Mouse (Mus musculus): ENCODE measurements around the gene Acly.

Acly gene

GRCm38 (mm10) chr11:100465833-100466232, 62.0 kb downstream of the Acly start:
- no peaks in the 10 kb centered on the region for H3K36me3 ChIP-seq (ENCODE audit: control insufficient read depth, insufficient read depth, low read length, poor library complexity, severe bottlenecking)
- H3K27me3 ChIP-seq (ENCODE audit: control insufficient read depth, insufficient read depth, low read length, poor library complexity, severe bottlenecking) = no peaks in the 10 kb centered on the region
- DNase-seq (ENCODE audit: low read depth, low spot score) = no peak

GRCm38 (mm10) chr11:100465229-100465792, 62.5 kb downstream of the Acly start:
- no peaks in the 10 kb centered on the region for H3K27me3 ChIP-seq (ENCODE audit: control insufficient read depth, insufficient read depth, low read length, poor library complexity, severe bottlenecking)
- no peak for DNase-seq (ENCODE audit: low read depth, low spot score)

GRCm38 (mm10) chr11:100462699-100463098, 65.1 kb downstream of the Acly start:
- DNase-seq (ENCODE audit: low read depth, low spot score) = no peak
- Histone ChIP-seq H3K27me3 (ENCODE audit: control insufficient read depth, insufficient read depth, low read length, poor library complexity, severe bottlenecking) (no peaks in the 10 kb centered on the region), H3K36me3 (ENCODE audit: control insufficient read depth, insufficient read depth, low read length, poor library complexity, severe bottlenecking) (no peaks in the 10 kb centered on the region)

More at GRCm38 (mm10) chr11:100465229-100465792, 62.5 kb downstream of the Acly start:
- H3K36me3 ChIP-seq (ENCODE audit: control insufficient read depth, insufficient read depth, low read length, poor library complexity, severe bottlenecking) = no peaks in the 10 kb centered on the region

GRCm38 (mm10) chr11:100457711-100458110, 70.1 kb downstream of the Acly start:
- Histone ChIP-seq H3K27me3 (ENCODE audit: control insufficient read depth, insufficient read depth, low read length, poor library complexity, severe bottlenecking) (no peaks in the 10 kb centered on the region), H3K36me3 (ENCODE audit: control insufficient read depth, insufficient read depth, low read length, poor library complexity, severe bottlenecking) (no peaks in the 10 kb centered on the region)
- no peak for DNase-seq (ENCODE audit: low read depth, low spot score)

GRCm38 (mm10) chr11:100457247-100457646, 70.6 kb downstream of the Acly start:
- H3K27me3 ChIP-seq (ENCODE audit: control insufficient read depth, insufficient read depth, low read length, poor library complexity, severe bottlenecking) = no peaks in the 10 kb centered on the region
- no peak for DNase-seq (ENCODE audit: low read depth, low spot score)
- H3K36me3 ChIP-seq (ENCODE audit: control insufficient read depth, insufficient read depth, low read length, poor library complexity, severe bottlenecking) = no peaks in the 10 kb centered on the region

- no peak for DNase-seq (ENCODE audit: low read depth, low spot score)
- H3K27me3 ChIP-seq (ENCODE audit: control insufficient read depth, insufficient read depth, low read length, poor library complexity, severe bottlenecking) = no peaks in the 10 kb centered on the region
- H3K36me3 ChIP-seq (ENCODE audit: control insufficient read depth, insufficient read depth, low read length, poor library complexity, severe bottlenecking) = no peaks in the 10 kb centered on the region
Observed at GRCm38 (mm10) chr11:100442625-100443024, 85.2 kb downstream of the Acly start.

- H3K36me3 ChIP-seq (ENCODE audit: control insufficient read depth, insufficient read depth, low read length, poor library complexity, severe bottlenecking) = no peaks in the 10 kb centered on the region; the same call in 1 of the 2 replicates
- no peak for DNase-seq (ENCODE audit: low read depth, low spot score)
Observed at GRCm38 (mm10) chr11:100441797-100442196, 86.0 kb downstream of the Acly start, which contains the start of the genes Nt5c3b and Klhl10. TSS of gene Nt5c3b (minus strand) at chr11:100441808. TSS of gene Klhl10 (plus strand) at chr11:100441917.

GRCm38 (mm10) chr11:100440691-100441522, 86.9 kb downstream of the Acly start:
- peaks cover 2% of the 10 kb centered on the region for H3K36me3 ChIP-seq (ENCODE audit: control insufficient read depth, insufficient read depth, low read length, poor library complexity, severe bottlenecking)
- H3K27me3 ChIP-seq (ENCODE audit: control insufficient read depth, insufficient read depth, low read length, poor library complexity, severe bottlenecking) = no peaks in the 10 kb centered on the region

More at GRCm38 (mm10) chr11:100441797-100442196, 86.0 kb downstream of the Acly start, which contains the start of the genes Nt5c3b and Klhl10:
- H3K27me3 ChIP-seq (ENCODE audit: control insufficient read depth, insufficient read depth, low read length, poor library complexity, severe bottlenecking) = no peaks in the 10 kb centered on the region

GRCm38 (mm10) chr11:100437901-100438300, 89.9 kb downstream of the Acly start:
- no peak for DNase-seq (ENCODE audit: low read depth, low spot score)
- peaks cover 2% of the 10 kb centered on the region for H3K36me3 ChIP-seq (ENCODE audit: control insufficient read depth, insufficient read depth, low read length, poor library complexity, severe bottlenecking)
- no peaks in the 10 kb centered on the region for H3K27me3 ChIP-seq (ENCODE audit: control insufficient read depth, insufficient read depth, low read length, poor library complexity, severe bottlenecking)

More at GRCm38 (mm10) chr11:100440691-100441522, 86.9 kb downstream of the Acly start:
- peak; percentile 85 for DNase-seq (ENCODE audit: low read depth, low spot score)

- H3K36me3 ChIP-seq (ENCODE audit: control insufficient read depth, insufficient read depth, low read length, poor library complexity, severe bottlenecking) = peaks cover 2% of the 10 kb centered on the region
- no peaks in the 10 kb centered on the region for H3K27me3 ChIP-seq (ENCODE audit: control insufficient read depth, insufficient read depth, low read length, poor library complexity, severe bottlenecking)
- no peak for DNase-seq (ENCODE audit: low read depth, low spot score)
Observed at GRCm38 (mm10) chr11:100435678-100436246, 92.0 kb downstream of the Acly start.

- no peak for DNase-seq (ENCODE audit: low read depth, low spot score)
- Histone ChIP-seq H3K27me3 (ENCODE audit: control insufficient read depth, insufficient read depth, low read length, poor library complexity, severe bottlenecking) (no peaks in the 10 kb centered on the region), H3K36me3 (ENCODE audit: control insufficient read depth, insufficient read depth, low read length, poor library complexity, severe bottlenecking) (peaks cover 4% of the 10 kb centered on the region)
Observed at GRCm38 (mm10) chr11:100432002-100432401, 95.8 kb downstream of the Acly start.

GRCm38 (mm10) chr11:100430052-100430451, 97.7 kb downstream of the Acly start:
- no peak for DNase-seq (ENCODE audit: low read depth, low spot score)
- H3K36me3 ChIP-seq (ENCODE audit: control insufficient read depth, insufficient read depth, low read length, poor library complexity, severe bottlenecking) = peaks cover 2% of the 10 kb centered on the region; the same call in 1 of the 2 replicates
- H3K27me3 ChIP-seq (ENCODE audit: control insufficient read depth, insufficient read depth, low read length, poor library complexity, severe bottlenecking) = no peaks in the 10 kb centered on the region

GRCm38 (mm10) chr11:100428612-100429199, 99.1 kb downstream of the Acly start:
- DNase-seq (ENCODE audit: low read depth, low spot score) = no peak
- no peaks in the 10 kb centered on the region for H3K27me3 ChIP-seq (ENCODE audit: control insufficient read depth, insufficient read depth, low read length, poor library complexity, severe bottlenecking)
- peaks cover 2% of the 10 kb centered on the region; the same call in 1 of the 2 replicates for H3K36me3 ChIP-seq (ENCODE audit: control insufficient read depth, insufficient read depth, low read length, poor library complexity, severe bottlenecking)

GRCm38 (mm10) chr11:100426820-100427219, 101.0 kb downstream of the Acly start:
- Histone ChIP-seq H3K36me3 (ENCODE audit: control insufficient read depth, insufficient read depth, low read length, poor library complexity, severe bottlenecking) (peaks cover 2% of the 10 kb centered on the region; the same call in 1 of the 2 replicates), H3K27me3 (ENCODE audit: control insufficient read depth, insufficient read depth, low read length, poor library complexity, severe bottlenecking) (no peaks in the 10 kb centered on the region)
- DNase-seq (ENCODE audit: low read depth, low spot score) = no peak
